Comparison of ENCODE assay signal across 21 mouse cellular contexts in the genomic region with DNA sequence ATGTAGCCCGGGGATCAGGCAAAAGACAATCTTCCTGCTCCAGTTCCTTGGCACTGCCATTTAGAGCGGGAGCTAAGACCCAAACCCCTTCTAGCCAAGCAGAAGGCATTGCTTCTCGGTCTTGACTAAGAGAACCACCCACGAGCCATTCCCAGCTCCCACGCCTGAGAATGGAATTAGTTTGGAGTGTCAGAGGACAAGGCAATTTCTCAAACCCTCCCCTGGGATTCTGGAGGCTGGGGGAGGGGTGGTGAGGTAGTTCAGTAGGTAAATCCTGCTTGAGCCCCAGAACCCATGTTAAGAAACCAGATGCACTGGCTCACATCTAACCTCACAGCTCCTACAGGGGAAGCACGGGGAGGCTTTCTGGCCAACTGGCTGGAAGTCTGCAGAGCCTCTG.
"Had no signal": no experiment of that assay in that cellular context is flagged by ENCODE, and none has a peak within 500 bp of the region (broad histone marks: within the 10 kb centered on the region; RNA-seq: fewer than 3 reads in every experiment).

No protein-coding gene starts in this region.

- DNase-seq: kidney, adult 2 months; kidney, postnatal 25 days; liver; lung, adult 18-20 months; lung, postnatal 10 days; lung, postnatal 36 days; right cerebral cortex, postnatal 25 days; spleen, adult 18-20 months; thymus, adult 18-20 months; thymus, postnatal 14 days; thymus, postnatal 4 days had no signal

- H3K4me3 ChIP-seq: limb, embryonic 10.5 days; limb, embryonic 13.5 days; liver, embryonic 12.5 days; liver, embryonic 15.5 days; lung, embryonic 15.5 days; megakaryocyte, embryonic 14.5 days; midbrain, embryonic 10.5 days; midbrain, embryonic 13.5 days; stomach, embryonic 15.5 days had no signal

- H3K9me3 ChIP-seq: limb, embryonic 10.5 days; limb, embryonic 13.5 days; liver, embryonic 12.5 days; liver, embryonic 15.5 days; lung, embryonic 15.5 days; megakaryocyte, embryonic 14.5 days; midbrain, embryonic 10.5 days; midbrain, embryonic 13.5 days; stomach, embryonic 15.5 days had no signal

- H3K36me3 ChIP-seq: limb, embryonic 10.5 days; limb, embryonic 13.5 days; liver, embryonic 12.5 days; liver, embryonic 15.5 days; lung, embryonic 15.5 days; midbrain, embryonic 10.5 days; midbrain, embryonic 13.5 days; stomach, embryonic 15.5 days had no signal

- H3K27me3 ChIP-seq: liver, embryonic 12.5 days; liver, embryonic 15.5 days; lung, embryonic 15.5 days; midbrain, embryonic 13.5 days; stomach, embryonic 15.5 days had no signal

- H3K27ac ChIP-seq: kidney, postnatal 0 days; limb, embryonic 10.5 days; limb, embryonic 13.5 days; liver, embryonic 12.5 days; liver, embryonic 15.5 days; lung, embryonic 15.5 days; midbrain, embryonic 10.5 days; midbrain, embryonic 13.5 days; stomach, embryonic 15.5 days had no signal
